Mouse (Mus musculus): ENCODE measurements around the gene Neo1.

The Neo1 gene

DNA sequence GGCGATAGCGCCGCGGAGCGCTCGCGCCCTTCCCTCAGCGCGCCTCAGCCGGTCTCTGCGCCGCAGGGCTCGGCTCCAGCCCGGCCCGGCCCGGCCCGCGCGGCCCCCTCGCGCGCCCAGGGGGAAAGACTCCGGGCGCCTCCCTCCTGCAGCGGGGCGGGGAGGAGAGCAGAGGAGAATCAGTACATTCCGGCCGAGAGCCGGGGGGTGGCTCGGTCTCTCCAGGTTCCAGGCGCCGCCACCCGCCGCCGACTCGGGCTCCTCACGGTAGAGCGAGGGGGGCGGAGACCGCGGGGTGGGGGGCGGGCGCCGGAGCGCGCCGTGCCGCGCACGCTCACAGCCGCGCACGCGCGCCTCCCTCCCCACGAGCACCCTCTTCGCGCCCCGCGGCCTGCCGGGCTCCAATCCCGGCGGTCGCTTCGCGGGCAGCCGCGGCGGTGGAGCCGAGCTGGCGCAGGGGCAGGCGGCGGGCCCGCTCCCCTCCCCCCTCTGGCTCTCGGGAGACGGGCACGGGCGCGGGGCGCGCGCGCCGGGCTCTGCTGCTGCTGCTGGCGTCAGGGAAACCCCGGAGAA, at the start of gene Neo1:
Neo1 (minus strand) TSS at position 283 of the 573 bp plus-strand sequence.
- DNase-seq (ENCODE audit: low read depth), result no peak

DNA sequence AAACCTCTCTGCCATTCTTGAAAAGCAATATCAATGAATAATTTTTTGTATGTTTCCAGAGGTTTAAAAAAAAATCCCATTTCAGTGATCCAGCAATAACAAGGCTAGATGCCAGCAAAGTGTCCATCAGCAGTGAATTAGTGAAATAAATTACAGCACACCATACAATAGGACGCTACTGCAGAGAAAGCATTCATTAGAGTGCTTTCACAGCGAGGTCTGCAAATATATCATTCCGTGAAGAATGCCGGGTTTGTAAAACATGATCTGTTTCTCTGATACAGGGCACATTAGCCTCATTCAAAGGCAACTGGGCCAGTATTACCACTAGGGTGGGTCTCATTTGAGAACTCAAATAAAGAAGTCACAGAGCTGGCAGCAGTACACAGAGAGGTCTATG, 39.4 kb upstream of the Neo1 start:
- no peak for DNase-seq (ENCODE audit: low read depth)

DNA sequence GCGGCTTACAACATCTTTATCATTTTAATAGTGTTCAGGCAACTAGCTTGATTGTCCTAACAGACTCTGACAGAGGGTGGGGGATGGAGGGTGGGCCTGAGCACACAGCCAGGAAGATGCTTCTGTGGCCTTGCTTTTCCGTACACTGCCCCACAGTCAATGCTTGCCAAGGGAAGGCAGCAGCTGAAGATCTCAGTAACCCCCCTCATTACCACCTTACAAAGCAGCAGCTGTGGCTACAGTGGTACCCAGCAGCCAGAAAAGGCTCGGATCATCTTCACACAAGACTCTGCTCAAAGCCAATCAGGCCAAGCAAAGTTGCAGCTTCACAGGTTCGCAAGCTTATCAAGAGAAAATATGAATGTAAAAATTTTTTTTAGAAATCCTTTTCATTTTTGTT, 37.6 kb upstream of the Neo1 start:
- no peak for DNase-seq (ENCODE audit: low read depth)

DNA sequence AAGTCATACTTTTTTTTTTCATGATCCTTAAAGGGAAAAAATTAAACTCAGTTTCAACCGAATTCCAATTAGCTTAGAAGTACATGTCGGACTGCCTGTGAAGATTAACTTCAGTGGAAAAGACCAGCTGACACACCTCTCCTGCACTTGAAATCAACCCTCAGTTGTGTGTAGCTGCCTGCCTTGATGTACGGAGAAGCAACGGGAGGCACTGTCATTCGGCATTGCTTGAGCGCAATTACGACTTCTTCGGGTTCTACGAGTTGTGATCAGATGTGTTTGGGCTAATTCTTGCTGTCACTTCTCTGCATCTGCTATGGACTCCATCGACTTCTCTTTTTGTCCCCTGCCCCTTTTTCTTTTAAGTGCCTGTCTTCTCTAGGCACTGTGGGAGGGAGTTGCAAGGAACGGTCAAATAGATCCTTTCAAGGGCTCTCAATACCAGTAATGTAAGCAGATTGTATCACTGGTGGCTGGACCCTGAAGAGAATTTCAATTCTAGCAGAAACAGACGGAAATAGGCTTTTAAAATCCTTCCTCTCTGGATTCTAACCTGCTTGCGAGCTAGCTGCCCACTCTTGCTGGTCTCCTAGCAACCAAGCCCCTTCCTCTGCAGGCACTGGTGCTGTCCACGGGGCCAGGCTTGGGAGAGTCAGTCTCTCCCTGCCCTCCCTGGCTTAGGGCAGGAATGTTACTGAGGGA, 36.0 kb upstream of the Neo1 start:
- DNase-seq (ENCODE audit: low read depth), result no peak

DNA sequence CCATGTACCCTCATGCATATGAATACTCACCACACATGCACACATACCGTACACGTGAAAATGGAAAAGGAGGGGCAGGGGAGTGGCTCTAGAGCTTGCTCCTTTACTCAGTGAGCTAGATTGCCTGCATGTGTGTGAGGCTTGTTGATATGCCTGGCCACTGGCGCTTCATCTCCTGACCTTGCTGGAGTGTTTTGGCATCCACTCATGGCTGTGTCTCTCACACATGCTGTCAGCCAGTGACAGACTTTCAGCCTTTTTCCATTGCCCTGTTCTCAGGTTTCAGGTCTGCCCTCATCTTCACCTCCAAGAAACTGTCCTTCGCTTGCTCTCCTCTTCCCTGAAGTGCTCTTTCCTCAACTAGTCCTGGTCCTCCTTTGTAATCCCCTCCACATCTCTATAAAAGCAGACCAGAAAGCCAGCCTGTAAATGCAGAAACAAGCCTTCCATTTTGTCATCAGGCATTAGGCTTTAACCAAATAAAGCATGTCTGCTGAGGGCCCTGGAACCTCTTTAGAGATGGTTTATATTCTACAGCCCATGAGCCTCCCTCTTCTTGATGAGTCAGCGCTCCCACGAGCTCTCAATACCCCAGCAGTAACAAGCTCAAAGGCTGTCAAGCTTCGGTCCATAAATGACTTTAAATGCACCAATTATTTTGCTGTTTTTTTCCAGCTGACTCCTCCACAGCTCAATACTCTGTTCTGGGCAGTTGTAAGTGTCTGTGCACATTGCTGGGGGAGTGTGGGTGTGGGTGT, 35.2 kb upstream of the Neo1 start:
- DNase-seq (ENCODE audit: low read depth), result no peak

DNA sequence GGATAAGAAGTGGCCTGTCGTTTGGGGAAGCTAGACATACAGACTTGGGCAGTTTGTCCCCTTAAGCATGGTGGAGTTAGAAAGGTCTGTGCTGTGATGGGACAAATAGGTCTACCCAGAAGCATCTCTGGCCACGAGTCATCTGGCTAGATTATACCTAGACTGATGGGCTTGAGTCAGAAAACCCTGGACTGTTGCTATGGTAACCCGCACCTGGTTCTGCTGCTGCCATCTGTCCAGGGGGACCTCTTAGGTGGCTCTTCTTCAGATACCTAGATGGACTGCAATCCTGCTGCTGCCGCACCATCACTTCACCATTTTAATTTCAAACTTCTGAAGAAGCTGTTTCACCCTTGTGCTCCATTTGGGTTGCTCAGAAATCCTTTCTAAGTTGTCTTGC, 34.0 kb upstream of the Neo1 start:
- DNase-seq (ENCODE audit: low read depth), result no peak

DNA sequence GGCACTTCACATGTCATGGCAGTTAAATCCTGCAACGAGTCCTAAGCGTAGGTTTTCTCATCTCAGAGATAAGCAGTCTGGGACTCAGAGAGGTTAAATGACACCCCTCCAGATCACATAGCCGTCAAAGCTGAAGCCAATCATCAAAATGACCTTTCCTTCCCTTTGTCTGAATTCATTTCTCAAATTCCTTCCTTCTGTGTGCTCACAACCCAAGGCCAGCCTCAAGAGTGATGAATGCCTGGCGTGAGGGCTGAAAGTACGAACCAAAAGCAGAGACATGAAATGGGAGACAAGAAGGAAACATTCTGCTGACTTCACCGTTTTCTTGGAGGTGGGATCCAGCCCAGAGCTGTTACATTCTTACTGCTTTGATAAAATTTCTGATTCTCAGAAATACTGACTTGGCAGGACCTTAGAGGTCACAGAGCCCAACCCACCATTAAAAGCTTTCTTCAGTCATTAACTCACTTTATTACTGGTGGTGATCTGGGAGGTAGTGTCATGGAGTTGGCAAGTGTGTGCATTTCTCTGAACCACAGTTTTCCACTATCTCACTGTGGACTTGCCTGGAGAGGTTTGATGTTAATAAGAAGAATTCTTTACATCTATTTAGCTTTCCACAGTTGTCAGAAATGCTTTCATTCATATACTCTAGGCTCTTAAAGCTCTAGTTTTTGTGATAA, 29.5 kb upstream of the Neo1 start:
- DNase-seq (ENCODE audit: low read depth), result no peak

DNA sequence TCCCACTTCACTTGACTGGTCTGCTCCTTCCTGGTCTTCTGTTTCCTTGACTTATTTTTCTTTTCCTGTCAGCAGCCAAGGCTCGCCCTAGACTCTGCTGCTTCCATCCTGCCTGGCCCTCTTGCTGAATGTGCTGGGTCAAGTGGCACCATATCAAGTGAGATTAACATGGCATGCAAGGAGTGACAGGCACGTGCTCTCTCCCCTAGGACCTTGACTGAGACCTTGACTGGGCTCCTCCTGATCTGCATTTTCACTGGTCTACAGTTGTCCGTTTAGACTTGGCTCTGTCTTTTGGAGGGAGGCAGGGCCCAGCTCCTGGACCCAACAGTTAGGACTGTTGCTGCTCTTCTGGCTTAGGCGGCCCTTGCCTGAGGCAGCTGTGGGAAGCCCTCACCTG, 26.2 kb upstream of the Neo1 start:
- DNase-seq (ENCODE audit: low read depth), result no peak

DNA sequence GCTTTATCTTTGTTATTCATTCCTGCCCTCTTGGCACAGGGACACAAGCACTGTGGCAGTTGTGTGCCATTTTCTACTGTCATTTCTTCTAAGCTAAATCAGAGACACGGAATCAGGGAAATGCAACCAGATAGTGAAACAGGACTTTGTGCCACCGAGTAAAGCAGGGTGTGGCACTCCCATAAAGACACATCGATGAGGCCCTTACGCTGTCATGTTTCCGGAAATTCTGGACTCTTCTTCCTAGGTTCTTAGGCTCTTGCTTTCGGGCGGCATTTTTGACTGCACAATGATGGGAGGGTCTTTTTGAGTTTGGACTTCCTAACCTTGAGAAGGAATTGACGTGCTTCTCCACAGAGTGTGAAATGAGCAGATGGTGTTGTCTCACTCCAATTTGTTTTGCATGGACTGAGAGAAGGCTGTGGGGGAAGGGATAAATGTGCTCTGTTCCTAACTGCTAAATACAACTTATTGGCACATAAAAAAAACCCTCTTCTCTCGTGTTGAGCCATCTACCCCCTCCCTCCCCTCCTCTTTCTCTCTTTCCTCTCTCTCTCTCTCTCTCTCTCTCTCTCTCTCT, 23.9 kb upstream of the Neo1 start:
- DNase-seq (ENCODE audit: low read depth), result no peak

DNA sequence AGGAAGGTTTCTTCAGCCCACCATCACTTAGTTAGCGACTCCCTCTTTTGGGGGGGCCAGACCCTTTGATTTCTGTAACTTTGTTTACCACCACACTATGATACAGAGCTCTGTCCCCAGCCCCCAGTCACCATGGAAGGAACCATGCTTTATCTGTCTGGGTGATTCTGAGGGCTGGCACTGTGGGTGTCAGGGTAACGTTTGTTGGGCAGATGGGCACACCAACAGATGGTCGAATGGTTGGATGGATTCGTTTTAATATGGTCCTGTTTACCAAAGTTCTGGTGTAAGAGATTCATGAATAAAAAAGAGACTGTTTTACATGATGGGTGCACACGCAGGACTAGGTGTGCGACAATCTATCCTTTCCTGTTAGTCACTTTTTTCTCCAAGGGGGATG, 22.9 kb upstream of the Neo1 start:
- DNase-seq (ENCODE audit: low read depth), result no peak

DNA sequence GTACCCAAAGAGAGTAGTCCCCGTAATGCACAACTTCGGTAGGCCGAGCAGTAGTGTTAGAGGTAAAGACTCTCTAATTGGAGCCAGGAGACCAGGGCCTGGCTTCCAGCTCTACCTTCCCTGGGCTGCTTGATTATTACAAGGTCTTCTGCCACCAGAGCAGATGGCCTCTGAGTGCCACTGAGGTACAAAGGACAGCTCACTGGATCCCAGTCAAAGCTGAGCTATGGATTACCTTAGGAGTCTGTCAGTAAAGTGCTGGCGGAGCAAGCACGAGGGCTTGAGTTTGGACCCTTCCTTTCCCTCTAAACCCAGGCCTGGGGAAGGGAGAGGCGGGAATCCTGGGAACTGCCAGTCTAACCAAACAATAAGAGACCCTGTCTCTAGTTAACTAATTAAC, 21.8 kb upstream of the Neo1 start:
- no peak for DNase-seq (ENCODE audit: low read depth)

DNA sequence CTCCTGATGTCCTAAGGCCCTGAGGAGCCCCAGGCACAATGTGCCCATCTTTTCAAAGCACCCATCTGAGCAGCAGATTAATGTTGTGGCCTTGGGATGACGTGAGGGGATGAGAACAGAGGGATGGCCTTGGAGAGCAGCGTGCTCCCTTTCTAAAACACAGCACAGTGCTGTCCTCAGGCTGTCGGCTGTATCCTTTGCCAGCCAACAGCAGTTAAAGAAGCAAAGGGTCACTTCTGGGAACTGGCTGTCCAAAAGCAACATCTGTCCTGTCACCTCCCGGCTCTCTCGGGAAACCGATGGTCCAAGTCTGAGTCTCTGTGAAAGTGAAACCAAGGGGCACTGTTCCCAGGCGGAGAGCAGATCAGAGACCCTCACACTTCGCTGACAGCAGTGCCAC, 20.0 kb upstream of the Neo1 start:
- no peak for DNase-seq (ENCODE audit: low read depth)

DNA sequence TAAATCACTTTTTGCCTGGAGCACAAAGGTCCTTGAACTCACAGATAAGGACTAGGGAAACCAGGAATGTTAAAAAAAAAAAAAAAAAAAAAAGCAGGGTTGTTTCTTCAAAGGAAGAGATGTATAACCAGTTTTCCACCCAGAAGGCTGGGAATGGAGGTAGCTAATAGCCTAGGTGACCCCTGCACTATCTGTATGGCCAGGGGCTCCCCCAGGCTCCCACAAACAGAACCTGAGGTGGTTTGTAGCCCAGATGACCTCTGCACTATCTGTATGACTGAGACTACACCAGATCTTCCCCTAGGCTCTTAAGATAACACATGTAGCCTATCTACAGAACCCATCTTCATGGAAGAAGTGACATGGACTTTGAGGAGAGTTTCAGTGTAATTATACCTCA, 5.6 kb upstream of the Neo1 start:
- DNase-seq (ENCODE audit: low read depth), result no peak

DNA sequence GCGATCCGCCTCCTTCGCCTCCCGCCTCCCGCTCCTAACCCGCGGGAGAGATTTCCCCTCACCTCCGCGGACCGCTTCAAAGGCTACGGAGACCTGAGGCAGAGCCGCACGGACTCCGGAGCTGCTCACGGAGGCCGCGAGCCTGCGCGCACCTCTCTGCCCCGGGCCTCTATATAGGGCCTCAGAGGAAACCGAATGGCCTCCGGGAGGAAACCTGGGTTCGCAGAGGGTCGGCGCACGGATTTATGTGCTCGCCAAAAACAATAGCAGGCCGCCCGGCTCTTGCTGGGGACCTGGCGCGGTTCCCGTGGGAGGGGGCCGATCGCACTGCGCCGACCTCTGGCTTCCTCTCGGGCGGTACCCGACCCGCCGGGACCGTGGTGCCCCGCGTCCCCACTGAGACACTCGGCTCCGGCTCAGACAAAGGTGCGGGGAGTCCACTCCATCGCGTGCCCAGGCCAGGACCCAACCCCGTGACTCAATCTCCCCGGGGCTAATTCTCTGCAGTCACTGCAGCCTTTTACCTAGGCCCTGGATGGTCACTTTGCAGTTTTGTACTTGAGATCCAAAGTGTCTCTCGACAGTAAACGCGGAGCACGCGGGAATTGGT, 596 bp upstream of the Neo1 start:
- no peak for DNase-seq (ENCODE audit: low read depth)

DNA sequence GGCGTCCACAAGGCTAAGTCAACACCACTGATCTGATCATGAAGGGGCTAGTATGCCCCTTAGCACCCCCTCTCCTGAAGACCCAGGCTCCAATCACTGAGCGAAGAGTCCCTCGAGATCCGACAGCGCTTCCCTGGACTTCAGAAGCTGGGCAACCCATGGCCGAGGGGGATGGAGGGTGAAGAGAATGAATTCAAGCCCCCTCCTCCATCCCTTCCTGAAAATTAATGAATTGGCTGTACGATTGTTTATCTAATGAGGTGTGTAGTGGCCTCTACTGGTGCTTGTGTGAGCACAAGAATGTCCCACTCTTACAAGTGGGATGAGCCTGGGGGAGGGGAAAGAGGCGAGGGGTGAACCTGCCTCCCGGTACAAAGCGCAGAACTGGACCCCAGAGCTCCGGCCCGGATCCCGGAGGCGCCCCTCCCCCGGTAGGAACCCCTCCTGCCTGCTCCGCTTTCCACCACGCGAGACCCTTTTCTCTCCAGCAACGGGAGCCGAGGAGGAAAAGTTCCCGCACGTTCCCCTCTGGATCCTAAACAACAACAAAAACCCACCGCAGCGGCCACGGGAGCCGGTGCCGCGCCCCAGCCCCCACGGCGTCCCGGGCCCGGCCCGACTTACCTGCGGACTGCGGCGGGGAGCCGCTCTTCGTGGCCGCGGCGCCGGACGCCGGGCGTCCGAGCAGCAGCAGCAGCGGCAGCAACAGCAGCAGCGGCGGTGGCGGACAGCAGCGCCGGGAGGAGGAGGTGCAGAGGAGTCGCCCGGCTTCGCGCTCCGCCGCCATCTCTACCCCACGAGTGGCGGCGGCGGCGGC, 691 bp downstream of the Neo1 start:
- no peak for DNase-seq (ENCODE audit: low read depth)

DNA sequence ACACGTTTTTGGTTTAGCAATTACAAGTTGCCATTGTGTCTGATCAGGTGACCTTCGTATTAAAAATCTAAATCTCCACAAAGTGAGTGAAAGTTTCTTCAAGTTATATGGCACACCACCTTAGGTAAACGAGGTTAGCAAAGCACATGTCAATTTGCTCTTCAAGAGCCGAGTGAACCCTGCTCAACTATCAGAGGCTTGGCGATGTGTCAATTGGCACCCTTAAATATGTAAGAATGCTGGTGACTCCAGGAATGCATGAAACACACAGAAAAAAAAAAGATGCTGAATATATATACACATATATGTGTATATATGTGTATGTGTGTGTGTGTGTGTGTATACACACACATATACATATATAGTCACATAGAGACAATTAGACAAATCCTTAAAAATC, 1.4 kb downstream of the Neo1 start:
- DNase-seq (ENCODE audit: low read depth), result no peak

DNA sequence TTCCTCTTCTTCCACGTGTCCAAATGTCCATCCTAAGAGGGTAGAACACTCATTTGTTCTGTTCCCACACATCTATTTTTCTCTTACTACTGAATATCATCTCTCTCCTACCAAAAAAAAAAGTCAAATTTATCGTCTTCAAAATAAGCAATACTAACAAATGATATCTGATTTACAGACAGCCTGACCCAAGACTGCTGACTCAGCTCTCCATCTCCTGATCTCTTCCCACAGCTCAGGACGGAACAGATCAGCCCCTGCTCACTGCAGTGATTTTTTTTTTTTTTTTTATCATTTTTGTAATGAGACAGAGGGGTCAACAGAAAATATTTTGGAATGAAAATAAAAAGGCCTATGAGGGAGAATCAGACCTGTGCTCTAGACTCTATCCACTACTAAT, 2.7 kb downstream of the Neo1 start:
- DNase-seq (ENCODE audit: low read depth), result no peak

DNA sequence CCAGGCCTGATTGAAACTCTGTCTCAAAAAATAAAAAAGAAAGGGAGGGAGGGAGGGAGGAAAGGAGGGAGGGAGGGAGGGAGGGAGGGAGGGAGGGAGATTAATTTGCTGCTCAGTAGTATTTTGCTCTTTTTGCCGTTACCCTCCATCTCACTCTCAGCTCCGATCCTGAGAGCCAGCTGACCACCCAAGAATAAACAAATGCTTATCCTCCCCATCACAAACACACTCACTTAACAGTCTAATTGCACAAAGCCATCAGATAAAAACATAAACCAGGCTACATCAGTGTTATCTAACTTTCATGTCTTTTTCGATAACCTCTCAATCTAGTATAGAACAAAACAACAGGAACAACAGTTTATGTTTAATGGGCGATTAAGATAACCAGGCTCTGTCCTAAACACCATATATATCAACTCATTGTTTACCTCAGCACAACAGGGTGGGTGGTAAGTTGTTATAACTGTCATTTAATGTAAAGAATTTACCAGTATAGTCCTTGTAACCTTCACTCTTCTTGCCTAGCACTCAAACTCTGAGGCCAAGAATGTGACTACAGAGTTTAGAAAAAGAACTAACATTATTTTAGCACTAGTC, 11.9 kb downstream of the Neo1 start:
- no peak for DNase-seq (ENCODE audit: low read depth)

DNA sequence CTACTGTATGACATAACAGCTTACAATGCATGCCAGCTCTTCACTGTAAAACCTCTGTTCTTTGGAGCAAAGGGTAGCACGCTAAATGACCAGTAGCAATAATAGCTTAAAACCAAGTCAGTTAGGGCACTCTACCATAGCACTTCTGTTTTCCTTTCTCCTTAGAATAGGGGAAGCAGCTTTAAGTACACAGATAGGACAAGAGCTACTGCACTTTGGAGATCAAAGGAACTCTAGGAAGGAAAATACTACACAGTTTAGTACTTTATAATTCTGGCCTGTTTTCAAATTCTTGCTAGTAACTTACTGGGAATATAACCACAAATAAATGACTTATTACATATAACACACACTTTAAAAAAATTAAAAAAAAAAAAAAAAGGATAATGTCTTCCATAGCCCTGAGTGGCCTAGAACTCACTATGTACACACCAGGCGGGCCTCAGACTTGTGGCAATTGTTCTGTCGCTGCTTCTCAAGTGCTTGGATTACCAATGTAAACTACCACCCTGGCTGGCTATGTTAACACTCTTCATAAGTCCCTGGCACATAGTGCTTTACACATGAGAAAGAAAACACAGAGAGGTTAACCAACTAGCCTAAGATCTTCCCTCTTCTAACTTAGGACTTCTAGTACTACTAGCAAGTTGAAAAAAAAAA, 20.1 kb downstream of the Neo1 start:
- no peak for DNase-seq (ENCODE audit: low read depth)

DNA sequence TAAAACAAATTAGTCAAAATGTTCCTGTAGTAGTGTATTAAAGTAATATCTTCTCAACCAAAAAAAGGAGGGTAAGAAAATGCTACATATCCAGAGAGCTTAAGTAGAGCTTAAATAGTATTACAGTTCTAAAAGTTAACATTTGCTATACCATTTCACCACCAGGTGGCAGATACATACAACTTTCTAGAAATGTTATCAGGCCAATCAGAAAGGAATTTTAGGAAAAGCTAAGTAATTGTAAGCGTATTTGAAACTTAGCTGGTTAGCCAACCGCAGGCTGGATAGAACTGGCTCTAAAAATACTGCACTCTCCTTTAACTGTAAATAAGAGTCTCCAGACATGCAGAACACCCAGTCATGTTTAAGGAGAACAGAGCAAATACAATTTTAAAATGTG, 22.9 kb downstream of the Neo1 start:
- DNase-seq (ENCODE audit: low read depth), result peak; percentile 37

Measured in naive thymus-derived CD4-positive, alpha-beta T cell, adult 2 months (primary cell).